Mouse (Mus musculus) CH12.LX (cell line): ENCODE measurements around the gene Sox21. TPM values are rescaled to one million over a fixed set of nuclear protein-coding genes. Genes with fewer than 3 reads are reported as not detected.

Source experiments
- DNase-seq: peaks from one replicate; pipeline ENCODE4 v3.0.0-alpha.2; 2013; ENCODE audit errors: extremely low read depth
- H3K27ac ChIP-seq: 2 replicates; pipeline ENCODE4 v1.5.1; 2012; ENCODE audit warnings: low read depth, mild to moderate bottlenecking, control low read depth, moderate library complexity; ENCODE audit not compliant: insufficient read depth
- H3K27me3 ChIP-seq: replicated peaks from 2 replicates; pipeline ENCODE3; 2012; ENCODE audit warnings: inconsistent platforms
- H3K36me3 ChIP-seq, 2 experiments: replicated peaks in 1 of 2; 2 replicates each; pipeline versions ENCODE3 to v1.6.1; 2012; ENCODE audit warnings: inconsistent platforms in 1 of 2, low read length in 1 of 2, mild to moderate bottlenecking in 1 of 2, mixed read lengths in 1 of 2, moderate library complexity in 1 of 2; ENCODE audit not compliant: control insufficient read depth in 1 of 2, insufficient read depth in 1 of 2
- H3K4me1 ChIP-seq, 2 experiments: 2 replicates each; pipeline ENCODE4 v1.6.1; 2012; ENCODE audit warnings: inconsistent platforms in 1 of 2, moderate library complexity in 1 of 2; ENCODE audit not compliant: insufficient read depth in 2 of 2, control insufficient read depth in 1 of 2
- H3K4me2 ChIP-seq: 2 replicates; pipeline ENCODE4 v1.6.1; 2012; ENCODE audit warnings: low read depth, mild to moderate bottlenecking, control low read depth; ENCODE audit not compliant: poor library complexity, insufficient read depth, severe bottlenecking
- H3K4me3 ChIP-seq, 3 experiments: fragments of 150-350 bp in 1 of 3; sonication (generic) in 1 of 3; replicated peaks in 1 of 3; 2 replicates each; pipeline versions ENCODE3 to v1.5.1; 2011 to 2012; ENCODE audit warnings: low read depth in 2 of 3, low read length in 2 of 3, mild to moderate bottlenecking in 2 of 3, moderate library complexity in 2 of 3, control low read depth in 1 of 3, improper control_type of control experiment in 1 of 3, inconsistent platforms in 1 of 3, mixed read lengths in 1 of 3; ENCODE audit not compliant: poor library complexity in 1 of 3
- H3K79me2 ChIP-seq: replicated peaks from 2 replicates; pipeline ENCODE4 v1.6.1; 2012; ENCODE audit warnings: mild to moderate bottlenecking, moderate library complexity; ENCODE audit not compliant: control insufficient read depth, poor library complexity, insufficient read depth, severe bottlenecking; ENCODE audit errors: extremely low read depth
- H3K9ac ChIP-seq: 2 replicates; pipeline ENCODE4 v1.6.1; 2012; ENCODE audit warnings: low read depth, mild to moderate bottlenecking, control low read depth, moderate library complexity; ENCODE audit not compliant: insufficient read depth
- H3K9me3 ChIP-seq: replicated peaks from 2 replicates; pipeline ENCODE3; 2012; ENCODE audit warnings: low read length, inconsistent platforms, mixed read lengths
- BHLHE40 ChIP-seq: IDR thresholded peaks from 2 replicates; pipeline ENCODE4 v1.6.1; 2011; ENCODE audit warnings: mild to moderate bottlenecking, low read depth, low read length, improper control_type of control experiment
- CHD1 ChIP-seq: IDR thresholded peaks from 2 replicates; pipeline ENCODE4 v1.6.1; 2012; ENCODE audit warnings: low read depth, low read length, improper control_type of control experiment, inconsistent platforms
- CHD2 ChIP-seq: IDR thresholded peaks from 2 replicates; pipeline ENCODE4 v1.6.1; 2011; ENCODE audit warnings: low read length, improper control_type of control experiment
- CTCF ChIP-seq, 2 experiments: IDR thresholded peaks in 1 of 2; conservative IDR thresholded peaks in 1 of 2; 2 replicates each; pipeline ENCODE4 v1.5.1; 2011 to 2012; ENCODE audit warnings: low read depth in 2 of 2, low read length in 2 of 2, improper control_type of control experiment in 1 of 2, inconsistent platforms in 1 of 2, mild to moderate bottlenecking in 1 of 2, moderate library complexity in 1 of 2
- EP300 ChIP-seq: IDR thresholded peaks from 2 replicates; pipeline ENCODE4 v1.6.1; 2011; ENCODE audit warnings: low read length, improper control_type of control experiment
- ETS1 ChIP-seq: conservative IDR thresholded peaks from 2 replicates; pipeline ENCODE4 v1.6.1; 2012; ENCODE audit warnings: low read depth, mild to moderate bottlenecking, inconsistent platforms, low read length, improper control_type of control experiment, moderate library complexity
- HCFC1 ChIP-seq: IDR thresholded peaks from 2 replicates; pipeline ENCODE4 v1.6.1; 2012; ENCODE audit warnings: low read depth, mild to moderate bottlenecking, inconsistent platforms, low read length, improper control_type of control experiment
- IRF4 ChIP-seq: IDR thresholded peaks from 2 replicates; pipeline ENCODE4 v1.6.1; 2014; ENCODE audit warnings: low read depth, mild to moderate bottlenecking, inconsistent platforms, low read length, improper control_type of control experiment
- JUN ChIP-seq: IDR thresholded peaks from 2 replicates; pipeline ENCODE4 v1.6.1; 2011; ENCODE audit warnings: low read depth, mild to moderate bottlenecking, low read length, improper control_type of control experiment, moderate library complexity; ENCODE audit not compliant: insufficient read depth
- JUND ChIP-seq: conservative IDR thresholded peaks from 2 replicates; pipeline ENCODE4 v1.6.1; 2011; ENCODE audit warnings: low read depth, low read length, improper control_type of control experiment
- KAT2A ChIP-seq: IDR thresholded peaks from 2 replicates; pipeline ENCODE4 v1.6.1; 2012; ENCODE audit warnings: low read length, improper control_type of control experiment, inconsistent platforms; ENCODE audit not compliant: insufficient replicate concordance
- MAFK ChIP-seq: IDR thresholded peaks from 2 replicates; pipeline ENCODE4 v1.6.1; 2011; ENCODE audit warnings: low read length, improper control_type of control experiment; ENCODE audit not compliant: insufficient replicate concordance
- MAX ChIP-seq: IDR thresholded peaks from 2 replicates; pipeline ENCODE4 v1.6.1; 2011; ENCODE audit warnings: low read length, improper control_type of control experiment
- MAZ ChIP-seq: IDR thresholded peaks from 2 replicates; pipeline ENCODE4 v1.6.1; 2012; ENCODE audit warnings: low read depth, mild to moderate bottlenecking, inconsistent platforms, low read length, improper control_type of control experiment, moderate library complexity
- MXI1 ChIP-seq: IDR thresholded peaks from 2 replicates; pipeline ENCODE4 v1.6.1; 2011; ENCODE audit warnings: mild to moderate bottlenecking, low read depth, low read length, improper control_type of control experiment
- NRF1 ChIP-seq: IDR thresholded peaks from 2 replicates; pipeline ENCODE4 v1.6.1; 2014; ENCODE audit warnings: low read depth, mild to moderate bottlenecking, inconsistent platforms, low read length, improper control_type of control experiment, moderate library complexity
- POLR2A ChIP-seq: IDR thresholded peaks from 2 replicates; pipeline ENCODE4 v1.6.1; 2011; ENCODE audit warnings: low read depth, mild to moderate bottlenecking, improper control_type of control experiment, low read length
- POLR2AphosphoS2 ChIP-seq: IDR thresholded peaks from 2 replicates; pipeline ENCODE4 v1.6.1; 2011; ENCODE audit warnings: low read depth, low read length, improper control_type of control experiment
- RAD21 ChIP-seq: IDR thresholded peaks from 2 replicates; pipeline ENCODE4 v1.6.1; 2011; ENCODE audit warnings: low read depth, mild to moderate bottlenecking, low read length, improper control_type of control experiment, moderate library complexity
- RCOR1 ChIP-seq: conservative IDR thresholded peaks from 2 replicates; pipeline ENCODE4 v1.6.1; 2012; ENCODE audit warnings: low read depth, mild to moderate bottlenecking, inconsistent platforms, low read length, improper control_type of control experiment
- TBP ChIP-seq: conservative IDR thresholded peaks from 2 replicates; pipeline ENCODE4 v1.6.1; 2011; ENCODE audit warnings: low read depth, low read length, improper control_type of control experiment
- UBTF ChIP-seq: IDR thresholded peaks from 2 replicates; pipeline ENCODE4 v1.6.1; 2012; ENCODE audit warnings: low read depth, mild to moderate bottlenecking, inconsistent platforms, low read length, improper control_type of control experiment, moderate library complexity
- dilution Hi-C: fragments of 300-500 bp; cut with MboI; formaldehyde crosslinking; loops from 2 replicates; pipeline ENCODE4 v1.14.3; 2020; ENCODE audit warnings: low sequenced_read_pairs; ENCODE audit not compliant: extremely low pct_unique_long_range_greater_than_20kb, extremely low pct_ligation_motif_present
- in situ Hi-C: fragments of 300-500 bp; cut with MboI; formaldehyde crosslinking; loops from 3 replicates; pipeline ENCODE4 v1.14.3; 2019; ENCODE audit warnings: low sequenced_read_pairs, low pct_ligation_motif_present, low pct_unique_long_range_greater_than_20kb, mixed read lengths
- polyA plus RNA-seq: library from polyadenylated mRNA; unstranded; fragments of >175 nt; gene quantifications from 2 replicates; pipeline ENCODE4 v1.2.1, GENCODE M21; 2012; ENCODE audit warnings: low read depth; ENCODE audit not compliant: insufficient read length
- total RNA-seq, 2 experiments: library from RNA; depleted of rRNA; stranded (reverse); fragments of 300-350 nt in 1 of 2; fragments of >200 nt in 1 of 2; gene quantifications; 2 replicates each; pipeline ENCODE4 v1.2.3; 2012 to 2014

Sox21 gene
- total RNA-seq (2012; rRNA removed): not detected in 2 replicates
- total RNA-seq (2014; rRNA removed): not detected in 2 replicates
- not detected in 2 replicates for polyA plus RNA-seq

DNA sequence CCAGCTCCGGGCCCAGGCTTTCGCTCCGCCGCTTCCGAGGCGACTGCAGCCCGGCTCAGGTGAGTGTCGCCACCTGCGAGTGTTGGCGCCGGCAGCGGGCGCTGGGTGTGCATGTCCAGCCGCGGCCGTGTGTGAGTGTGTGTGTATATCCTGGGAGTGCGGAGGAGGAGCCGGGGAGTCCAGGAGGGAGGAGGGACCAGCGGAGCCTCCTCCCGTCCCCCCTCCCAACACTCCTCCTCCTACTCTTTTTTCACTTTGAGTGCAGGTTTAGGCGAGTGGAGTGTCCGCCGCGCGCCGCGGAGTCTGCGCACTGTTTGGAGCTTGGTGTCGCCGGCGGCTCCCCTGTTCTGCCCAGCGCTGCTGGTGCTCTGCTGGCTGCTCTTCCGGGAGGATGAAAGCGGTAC is at the start of gene Sox21:
Gene Sox21, minus strand, starts transcription at position 145 of the 404 bp plus-strand sequence.
- in situ Hi-C loops (no loop called here), dilution Hi-C loops (no loop called here)
- no peak for DNase-seq
- no peak within 1 kb of the TSS for H3K4me2 ChIP-seq
- no peak within 1 kb of the TSS for H3K27ac ChIP-seq
- no peaks in the 10 kb centered on the region for H3K27me3 ChIP-seq
- TF ChIP-seq ETS1 (no peak), CHD2 (no peak), NRF1 (no peak), RCOR1 (no peak), TBP (no peak), JUN (no peak), MAX (no peak), POLR2AphosphoS2 (no peak), UBTF (no peak), KAT2A (no peak), CHD1 (no peak), IRF4 (no peak), BHLHE40 (no peak), EP300 (no peak), MAZ (no peak), MAFK (no peak), CTCF (conservative IDR thresholded peaks at IDR 0.05 in 1 of 2, IDR thresholded peaks at IDR 0.05 in 1 of 2; ENCODE audit: low read depth in 2 of 2, low read length in 2 of 2) (no peak), MXI1 (no peak), POLR2A (no peak), RAD21 (no peak)
- H3K4me1 ChIP-seq: peaks cover 8 to 21% of the 10 kb centered on the region in 2 experiments
- no peaks in the 10 kb centered on the region for H3K36me3 ChIP-seq
- no peak within 1 kb of the TSS for H3K9ac ChIP-seq
- no peaks in the 10 kb centered on the region for H3K79me2 ChIP-seq
- H3K4me3 ChIP-seq: no peak within 1 kb of the TSS
- peaks cover 27% of the 10 kb centered on the region for H3K9me3 ChIP-seq

DNA sequence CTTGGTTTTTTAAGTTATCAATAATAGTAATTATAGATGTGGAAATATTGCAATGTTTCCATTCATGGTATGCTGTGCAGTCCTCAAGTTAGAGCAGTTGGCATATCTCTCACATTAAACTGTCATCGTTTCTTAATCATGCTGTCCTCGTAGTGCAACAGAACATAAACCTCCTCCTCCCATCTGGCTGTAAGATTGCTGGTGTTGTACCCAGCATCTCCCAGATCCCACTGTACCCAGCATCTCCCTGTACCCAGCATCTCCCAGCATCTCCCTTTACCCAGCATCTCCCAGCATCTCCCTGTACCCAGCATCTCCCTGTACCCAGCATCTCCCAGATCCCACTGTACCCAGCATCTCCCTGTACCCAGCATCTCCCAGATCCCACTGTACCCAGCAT is 49.3 kb upstream of the Sox21 start:
- dilution Hi-C loops: no loop called here
- Histone ChIP-seq H3K9ac (no peak overlapping the region), H3K36me3 (no peaks in the 10 kb centered on the region), H3K79me2 (no peaks in the 10 kb centered on the region), H3K9me3 (no peaks in the 10 kb centered on the region), H3K4me3 (no peak overlapping the region), H3K27ac (no peak overlapping the region), H3K27me3 (no peaks in the 10 kb centered on the region), H3K4me1 (no peaks in the 10 kb centered on the region), H3K4me2 (no peak overlapping the region)
- TF ChIP-seq CHD2 (no peak), EP300 (no peak), CHD1 (no peak), JUND (no peak), JUN (no peak), HCFC1 (no peak)
- in situ Hi-C loops: no loop called here
- no peak for DNase-seq
